Mouse (Mus musculus) fibroblast of lung, adult 2 months (primary cell): Measurements from ENCODE around the gene Hoxa10.

ENCODE experiments used
- DNase-seq: peaks from one replicate; pipeline ENCODE4 v3.0.0-alpha.2; 2011; ENCODE audit warnings: low read depth

Gene Hoxa10

DNA sequence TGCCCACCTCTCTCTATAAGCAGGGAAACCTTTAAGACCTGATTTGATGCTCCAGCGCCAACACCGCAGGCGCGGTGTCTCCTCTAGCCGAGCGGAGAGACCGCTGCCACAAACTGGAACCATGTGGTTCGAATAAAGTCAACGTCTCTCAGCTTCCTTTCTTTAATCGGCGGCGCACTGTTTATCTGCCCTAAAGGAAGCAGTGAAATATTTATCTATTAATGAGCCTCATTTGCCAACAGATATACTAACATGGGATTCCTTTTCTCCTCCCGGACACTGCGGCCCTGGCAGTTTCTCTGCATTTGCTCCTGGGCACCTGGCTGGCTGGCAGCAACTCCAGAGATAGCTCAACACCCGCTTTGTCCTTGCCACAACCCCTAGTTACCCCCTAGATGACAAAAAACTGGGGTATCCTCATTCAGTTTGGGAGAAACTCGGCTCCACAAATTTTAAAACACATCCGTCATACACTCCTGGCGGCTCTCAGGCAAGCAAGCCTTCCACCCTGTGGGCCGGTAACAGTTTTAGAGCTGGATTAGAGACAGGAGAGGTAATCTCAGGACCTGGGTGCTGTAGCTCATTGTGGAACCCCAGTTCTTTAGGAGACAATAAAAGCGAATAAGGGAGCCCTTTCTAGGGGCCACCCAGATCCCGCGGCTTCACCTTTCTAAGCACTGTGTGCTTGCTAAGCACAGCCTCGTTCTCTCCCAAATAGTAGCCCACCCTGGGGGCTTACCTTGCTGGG, 22.6 kb downstream of the Hoxa10 start:
- DNase-seq = no peak

DNA sequence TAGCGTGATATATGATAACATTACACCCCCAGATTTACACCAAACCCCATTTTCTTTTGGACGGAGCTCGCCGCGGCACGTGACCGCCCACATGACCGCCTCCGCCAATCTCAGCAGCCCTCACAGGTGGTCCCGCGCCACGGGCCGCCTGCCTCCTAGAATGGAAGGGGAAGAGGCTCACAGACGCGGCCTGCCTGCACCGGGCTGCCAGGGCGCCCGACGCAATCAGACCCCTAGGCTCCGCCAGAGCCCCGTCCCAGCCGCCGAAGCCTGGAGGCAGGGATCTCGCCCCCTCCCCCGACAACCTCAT, 23.2 kb downstream of the Hoxa10 start:
- DNase-seq = no peak

DNA sequence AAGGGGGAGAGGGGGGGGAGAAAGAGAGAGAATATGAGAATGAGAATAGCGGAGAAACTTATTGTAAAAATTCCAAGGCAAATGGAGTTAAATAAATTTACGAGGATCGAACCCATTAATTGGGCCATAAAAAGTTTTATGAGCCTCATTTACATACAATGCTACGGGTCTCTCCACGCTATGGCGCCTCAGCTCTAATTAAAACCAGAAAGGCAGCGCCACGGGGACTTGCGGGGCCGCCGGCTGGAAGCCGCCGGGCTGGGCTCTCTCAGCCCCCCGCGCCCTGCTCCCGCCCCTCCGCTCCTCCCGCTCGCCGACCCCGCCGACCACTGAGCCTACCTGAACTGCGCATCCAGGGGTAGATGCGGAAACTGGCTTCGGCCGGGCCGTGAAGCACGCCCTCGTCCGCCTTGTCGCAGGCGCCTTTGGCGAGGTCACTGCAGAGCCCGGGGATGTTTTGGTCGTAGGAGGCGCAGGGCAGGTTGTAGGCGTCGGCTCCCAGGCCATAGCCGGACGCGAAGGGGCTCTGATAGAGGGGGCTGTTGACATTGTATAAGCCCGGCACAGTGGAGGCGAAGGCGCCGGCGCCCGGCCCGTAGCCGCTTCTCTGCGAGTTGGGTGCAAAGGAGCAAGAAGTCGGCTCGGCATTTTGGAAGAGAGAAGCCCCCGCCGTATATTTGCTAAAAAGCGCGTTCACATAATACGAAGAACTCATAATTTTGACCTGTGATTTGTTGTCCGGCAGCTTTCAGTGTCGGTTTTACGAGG, 23.8 kb downstream of the Hoxa10 start:
- no peak for DNase-seq

DNA sequence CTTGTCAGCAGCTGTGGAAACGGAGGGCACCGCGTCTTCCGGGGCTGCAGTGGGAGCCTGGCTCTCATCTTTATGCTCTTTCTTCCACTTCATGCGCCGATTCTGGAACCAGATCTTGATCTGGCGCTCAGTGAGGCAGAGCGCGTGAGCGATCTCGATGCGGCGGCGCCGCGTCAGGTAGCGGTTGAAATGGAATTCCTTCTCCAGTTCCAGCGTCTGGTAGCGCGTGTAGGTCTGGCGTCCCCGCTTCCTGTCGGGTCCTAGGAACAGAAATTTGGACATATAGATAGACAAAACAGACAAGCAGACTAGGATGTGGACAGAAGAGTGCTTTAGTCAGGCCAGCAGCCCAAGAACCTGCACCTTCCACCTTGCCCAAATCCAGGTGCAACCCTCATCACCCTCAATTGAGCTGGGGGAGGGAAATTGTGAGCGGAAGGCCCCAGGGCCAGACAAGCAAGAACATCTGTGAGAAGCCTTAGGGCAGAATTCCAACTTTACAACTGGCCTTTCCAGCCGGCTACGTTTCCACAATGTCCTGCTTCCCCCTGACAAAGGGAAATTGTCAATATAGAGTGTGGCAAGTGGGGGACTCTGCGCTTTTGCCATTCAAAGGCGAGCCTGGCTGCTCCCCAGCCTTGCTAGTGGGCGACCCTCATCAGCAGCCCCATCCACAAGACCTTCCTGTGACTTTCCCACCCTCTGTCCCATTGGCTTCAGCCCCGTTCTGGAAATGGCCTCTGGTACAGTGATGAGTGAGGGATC, 24.7 kb downstream of the Hoxa10 start:
- DNase-seq = no peak

- no peak for DNase-seq
Observed at GRCm38 (mm10) chr6:52215070-52215469, 25.6 kb downstream of the Hoxa10 start.

DNA sequence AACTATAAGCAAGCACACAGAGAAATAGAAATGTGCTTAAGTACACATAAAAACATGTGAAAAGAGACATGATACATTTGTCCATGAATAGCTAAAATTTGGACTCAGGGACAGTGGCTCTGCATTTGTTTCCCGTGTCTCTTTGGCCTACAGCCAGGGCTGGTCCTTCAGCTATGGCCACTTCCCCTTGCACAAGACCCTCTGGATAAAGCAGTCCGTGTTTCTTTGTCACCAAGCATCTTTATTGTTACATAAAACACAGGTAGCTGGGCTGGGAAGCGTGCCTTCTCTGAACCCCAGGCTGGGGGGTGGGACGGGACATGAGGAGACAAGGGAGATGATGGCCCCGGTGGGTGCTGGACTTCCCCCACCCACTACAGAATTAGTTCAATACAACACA, 26.4 kb downstream of the Hoxa10 start:
- no peak for DNase-seq

- no peak for DNase-seq
Observed at GRCm38 (mm10) chr6:52213119-52213986, 27.3 kb downstream of the Hoxa10 start, which contains the start of the genes Hoxa3 and Gm28308. Gene Hoxa3 (minus strand): TSS chr6:52213336. Gene Gm28308 (minus strand): TSS chr6:52213339.

- DNase-seq = no peak
Observed at GRCm38 (mm10) chr6:52212556-52213118, 28.0 kb downstream of the Hoxa10 start.

DNA sequence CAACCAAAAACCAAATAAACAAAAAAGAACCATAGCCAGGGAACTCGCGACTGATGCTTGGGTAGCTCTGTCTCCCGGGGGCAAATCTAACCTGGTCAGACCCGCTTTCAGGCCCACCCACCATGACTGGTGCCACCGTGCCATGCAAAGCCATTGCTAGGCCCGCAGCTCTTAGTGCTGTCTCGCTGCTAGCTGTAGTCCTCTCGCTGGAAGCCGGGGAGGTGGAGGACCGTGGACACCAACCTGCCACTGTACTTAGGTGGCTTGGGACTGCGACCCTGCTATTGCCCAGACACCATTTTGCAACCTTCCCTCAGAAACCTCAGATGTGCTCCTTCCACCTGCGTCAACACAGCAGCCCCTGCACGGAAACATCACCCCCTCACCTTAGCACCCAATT, 28.7 kb downstream of the Hoxa10 start:
- DNase-seq = no peak

- peak; percentile 40 for DNase-seq
Observed at GRCm38 (mm10) chr6:52211170-52211935, 29.3 kb downstream of the Hoxa10 start.

- DNase-seq = no peak
Observed at GRCm38 (mm10) chr6:52209685-52210046, 31.0 kb downstream of the Hoxa10 start.

DNA sequence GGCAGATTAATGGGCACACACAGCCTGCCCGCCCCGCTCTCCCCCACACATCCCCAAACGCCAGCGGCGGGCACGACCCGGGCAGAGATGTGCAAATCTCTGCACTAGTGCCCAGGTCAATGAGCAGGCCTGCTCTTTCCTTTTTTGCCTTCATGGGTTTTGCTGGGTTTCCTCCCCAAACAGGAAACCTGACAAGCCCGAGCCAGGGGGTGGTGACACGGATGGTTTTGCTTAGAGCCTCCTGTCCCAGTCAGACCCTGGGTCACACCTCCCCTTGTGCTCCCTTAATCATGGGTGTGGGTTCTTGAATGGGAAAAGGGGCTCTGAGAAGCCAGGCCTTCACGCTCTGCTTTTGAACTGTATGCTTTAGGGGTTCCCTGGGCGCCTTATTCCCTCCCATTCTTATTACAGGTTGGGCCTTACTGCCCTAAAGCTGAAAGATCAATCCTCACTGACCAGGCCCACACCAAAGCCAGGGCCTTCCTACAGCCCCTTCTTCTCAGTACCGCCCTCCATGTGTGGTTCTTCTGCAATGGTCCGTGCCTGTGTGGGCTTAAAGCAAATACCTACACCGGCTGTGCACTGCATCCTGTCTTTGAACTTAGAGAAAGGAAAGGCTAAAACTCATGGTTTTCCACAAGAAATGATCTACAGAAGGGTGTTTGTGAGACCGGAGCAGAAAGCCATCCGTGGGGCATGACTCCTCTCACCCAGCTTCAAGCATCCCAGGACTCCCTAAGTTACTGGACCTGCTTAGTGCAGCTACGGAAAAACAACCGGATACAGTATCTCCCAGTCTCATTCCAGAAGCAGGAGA, 31.6 kb downstream of the Hoxa10 start:
- DNase-seq = no peak

GRCm38 (mm10) chr6:52208072-52208867, 32.4 kb downstream of the Hoxa10 start, which contains the start of gene Hoxa6:
Gene Hoxa6 (minus strand): TSS chr6:52208722.
- no peak for DNase-seq

GRCm38 (mm10) chr6:52207684-52207976, 33.0 kb downstream of the Hoxa10 start:
- DNase-seq = no peak

- DNase-seq = no peak
Observed at GRCm38 (mm10) chr6:52206882-52207683, 33.6 kb downstream of the Hoxa10 start.

DNA sequence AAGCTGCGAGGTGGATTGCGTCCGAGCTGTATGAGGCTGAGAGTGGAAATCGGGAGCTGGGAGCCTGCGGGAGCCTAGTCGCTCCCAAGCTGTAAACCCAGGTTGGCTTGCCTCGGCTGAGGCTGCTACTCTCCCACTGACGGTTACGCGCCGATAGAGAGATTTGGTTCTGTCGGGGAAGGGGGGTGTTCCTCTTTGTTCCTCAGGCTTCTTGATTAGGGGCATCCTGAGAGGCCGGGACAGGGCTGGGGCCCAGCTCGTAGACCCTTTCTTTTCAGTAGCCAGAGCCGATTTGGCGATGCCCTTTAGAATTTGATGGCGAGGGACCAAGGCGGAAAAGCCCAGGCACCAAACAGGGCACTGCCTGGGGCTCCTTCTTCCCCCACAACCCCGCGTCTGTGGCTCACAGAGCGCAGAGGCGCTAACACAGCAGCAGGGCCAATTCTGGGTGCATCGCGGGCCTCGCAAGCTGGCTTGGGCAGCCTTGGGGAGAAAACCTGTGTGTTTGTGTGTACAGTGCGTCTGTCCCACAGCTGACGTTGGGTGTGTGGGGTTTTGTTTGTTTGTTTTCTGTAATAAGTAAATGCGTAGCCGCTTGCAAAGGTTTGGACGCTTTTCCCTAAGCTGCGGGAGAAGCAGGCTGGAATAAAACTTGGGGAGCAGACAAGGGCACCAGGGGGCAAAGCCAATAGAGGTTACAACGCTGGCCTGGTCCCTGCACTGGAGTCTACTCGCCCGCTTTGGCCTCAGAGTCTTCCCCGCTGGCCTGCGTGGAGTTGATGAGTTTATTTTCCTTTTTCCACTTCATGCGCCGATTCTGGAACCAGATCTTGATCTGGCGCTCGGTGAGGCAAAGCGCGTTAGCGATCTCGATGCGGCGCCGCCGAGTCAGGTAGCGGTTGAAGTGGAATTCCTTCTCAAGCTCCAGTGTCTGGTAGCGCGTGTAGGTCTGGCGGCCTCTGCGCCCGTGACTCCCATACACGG, 34.7 kb downstream of the Hoxa10 start:
- DNase-seq = no peak

- no peak for DNase-seq
Observed at GRCm38 (mm10) chr6:52205221-52205620, 35.4 kb downstream of the Hoxa10 start.
